Mouse (Mus musculus) cerebellum, postnatal 25 days (tissue): Measurements from ENCODE around the gene Nmnat2.
A peak's percentile ranks its signal among the peaks of the same experiment; 100 is the strongest.

Experiments
- DNase-seq, 2 experiments: peaks; one replicate each; pipeline ENCODE4 v3.0.0; 2021; ENCODE audit warnings: mixed read lengths in 2 of 2

The Nmnat2 gene

GRCm38 (mm10) chr1:153126491-153127381, 171.9 kb downstream of the Nmnat2 start:
- DNase-seq: peak; percentile 63 to 73

- no peak for DNase-seq
These were observed 172.8 kb downstream of the Nmnat2 start for GRCm38 (mm10) chr1:153127622-153128021.

- DNase-seq: no peak
These were observed 174.0 kb downstream of the Nmnat2 start for GRCm38 (mm10) chr1:153128780-153129179.

- DNase-seq: no peak
These were observed 175.4 kb downstream of the Nmnat2 start for GRCm38 (mm10) chr1:153129992-153130713.

- DNase-seq: no peak
These were observed 179.3 kb downstream of the Nmnat2 start for GRCm38 (mm10) chr1:153133865-153134781.

- no peak for DNase-seq
These were observed 181.9 kb downstream of the Nmnat2 start for GRCm38 (mm10) chr1:153136647-153137046.

- DNase-seq: peak; percentile 43 to 57
These were observed 183.7 kb downstream of the Nmnat2 start for GRCm38 (mm10) chr1:153138486-153138885.

GRCm38 (mm10) chr1:153139635-153140034, 184.8 kb downstream of the Nmnat2 start:
- no peak for DNase-seq

GRCm38 (mm10) chr1:153140265-153140664, 185.5 kb downstream of the Nmnat2 start:
- DNase-seq: no peak

GRCm38 (mm10) chr1:153140747-153141228, 186.0 kb downstream of the Nmnat2 start:
- no peak for DNase-seq

GRCm38 (mm10) chr1:153144021-153144420, 189.2 kb downstream of the Nmnat2 start:
- no peak for DNase-seq

- no peak for DNase-seq
These were observed 191.0 kb downstream of the Nmnat2 start for GRCm38 (mm10) chr1:153145791-153146190.

GRCm38 (mm10) chr1:153152594-153152993, 197.8 kb downstream of the Nmnat2 start:
- DNase-seq: no peak

GRCm38 (mm10) chr1:153153619-153154137, 198.9 kb downstream of the Nmnat2 start:
- no peak for DNase-seq

- no peak for DNase-seq
These were observed 200.6 kb downstream of the Nmnat2 start for GRCm38 (mm10) chr1:153155364-153155763.

GRCm38 (mm10) chr1:153157021-153157623, 202.3 kb downstream of the Nmnat2 start:
- DNase-seq: no peak

GRCm38 (mm10) chr1:153159137-153159536, 204.3 kb downstream of the Nmnat2 start:
- no peak for DNase-seq

GRCm38 (mm10) chr1:153163831-153164230, 209.0 kb downstream of the Nmnat2 start:
- no peak for DNase-seq

GRCm38 (mm10) chr1:153168293-153168692, 213.5 kb downstream of the Nmnat2 start:
- no peak for DNase-seq
